Mouse (Mus musculus) Patski (cell line): Measurements from ENCODE around the gene Gna12. TPM values are rescaled to one million over a fixed set of nuclear protein-coding genes. Genes with fewer than 3 reads are reported as not detected.

Experiments
- ATAC-seq: fragments of 100-300 bp; one replicate; pipeline ENCODE4 v1.8.0; 2021
- CTCF ChIA-PET: fragments of 350-600 bp; sonication (Branson Sonifier 250); formaldehyde crosslinking; loops from one replicate; lab custom pipeline; 2022; ENCODE audit warnings: inconsistent platforms; lab: Charles Lee
- POLR2A ChIA-PET: fragments of 350-600 bp; sonication (Branson Sonifier 250); formaldehyde crosslinking; loops from one replicate; lab custom pipeline; 2022; ENCODE audit warnings: antibody characterized with exemption, inconsistent platforms; lab: Charles Lee
- DNase-seq: peaks from one replicate; pipeline ENCODE4 v3.0.0-alpha.2; 2011; ENCODE audit warnings: low read depth, low spot score
- H3K27me3 ChIP-seq: fragments of 371-371 bp; one replicate; pipeline ENCODE4 v1.5.1; 2021
- CTCF ChIP-seq: fragments of 100-300 bp; IDR thresholded peaks from one replicate; pipeline ENCODE4 v1.5.1; 2021
- in situ Hi-C: fragments of 300-500 bp; cut with MboI; formaldehyde crosslinking; loops from 3 replicates; pipeline ENCODE4 v1.11.1; 2018; ENCODE audit warnings: low pct_unique_long_range_greater_than_20kb, mixed read lengths
- polyA plus RNA-seq: library from polyadenylated mRNA; unstranded; gene quantifications from one replicate; pipeline ENCODE4 v1.2.3, GENCODE M21; 2021

The Gna12 gene
- polyA plus RNA-seq, 1 experiment from 2014 or later, result 80.5 TPM

- no peaks in the 10 kb centered on the region for H3K27me3 ChIP-seq
- ChIA-PET CTCF (interaction anchor here (0.7 to 2.4 kb wide), 4 partner anchors 9 to 79 kb away, joined by 3 to 11 read pairs (median 4); no protein-coding TSS in a partner anchor), POLR2A (interaction anchor here (0.7 to 1.7 kb wide), 5 partner anchors 21 to 128 kb away, joined by 3 to 6 read pairs (median 4); partner anchors contain the start of gene Iqce)
- ATAC-seq (no peak), DNase-seq (no peak)
- no peak for TF ChIP-seq CTCF
- in situ Hi-C loops, result loop anchor here (5.0 kb wide), 1 partner anchor 57 kb away; no protein-coding TSS in a partner anchor
These were observed 935 bp downstream of the Gna12 start for GRCm38 (mm10) chr5:140829081-140829910.

DNA sequence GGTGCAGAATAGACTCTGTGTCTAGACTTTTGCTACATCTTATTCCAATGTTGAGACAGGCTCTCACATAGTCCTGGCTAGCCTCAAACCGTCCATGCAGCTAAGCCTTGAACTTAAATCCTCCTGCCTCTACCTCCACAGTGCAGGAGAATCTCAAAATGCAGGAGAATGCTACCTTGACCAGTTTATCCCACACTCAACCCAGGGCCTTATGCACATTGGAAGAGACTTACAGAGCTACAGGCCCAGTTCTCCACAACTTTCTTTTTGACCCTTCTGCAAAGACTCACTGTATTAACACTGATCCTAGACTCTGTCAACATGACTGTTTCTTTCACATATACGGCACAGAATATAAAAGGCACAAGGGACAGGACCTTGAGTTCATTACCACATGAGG is 1.9 kb downstream of the Gna12 start:
- no peak for ATAC-seq

DNA sequence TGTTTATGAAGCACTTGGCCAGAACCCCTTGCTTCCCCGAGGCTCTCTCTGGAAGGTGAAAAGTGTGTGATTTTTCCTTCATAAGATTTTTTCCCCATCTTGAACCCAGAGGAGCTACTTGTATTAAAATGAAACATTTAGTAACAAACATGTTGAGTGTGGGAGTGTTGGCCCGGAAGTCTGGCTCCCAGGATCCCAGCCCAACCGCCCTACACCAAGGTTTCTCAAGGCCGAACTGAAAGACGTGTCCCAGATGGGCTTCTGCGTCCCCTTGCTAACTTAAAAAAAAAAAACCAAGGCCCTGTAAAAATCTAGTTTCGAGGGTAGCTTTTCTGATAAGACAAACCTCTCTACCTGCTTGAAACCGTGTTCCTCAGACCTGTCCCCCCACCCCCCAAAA is 2.3 kb downstream of the Gna12 start:
- CTCF ChIA-PET, result interaction anchor here (1.1 to 2.4 kb wide), 3 partner anchors 8 to 77 kb away, joined by 3 to 11 read pairs (median 3); no protein-coding TSS in a partner anchor
- TF ChIP-seq CTCF, result no peak
- DNase-seq, result no peak
- no peak for ATAC-seq
- H3K27me3 ChIP-seq, result no peaks in the 10 kb centered on the region
- in situ Hi-C loops, result loop anchor here (5.0 kb wide), 1 partner anchor 56 kb away; no protein-coding TSS in a partner anchor
- POLR2A ChIA-PET, result interaction anchor here (0.5 to 1.3 kb wide), 4 partner anchors 26 to 83 kb away, joined by 3 to 5 read pairs (median 3); no protein-coding TSS in a partner anchor

More for the DNA sequence above, 1.9 kb downstream of the Gna12 start:
- ChIA-PET POLR2A (interaction anchor here (0.5 to 1.7 kb wide), 5 partner anchors 20 to 83 kb away, joined by 3 to 6 read pairs (median 5); no protein-coding TSS in a partner anchor), CTCF (interaction anchor here (1.4 to 2.4 kb wide), 2 partner anchors 8 to 78 kb away, joined by 3 to 11 read pairs; no protein-coding TSS in a partner anchor)
- in situ Hi-C loops, result loop anchor here (5.0 kb wide), 1 partner anchor 56 kb away; no protein-coding TSS in a partner anchor
- no peak for TF ChIP-seq CTCF
- DNase-seq, result no peak
- H3K27me3 ChIP-seq, result no peaks in the 10 kb centered on the region

DNA sequence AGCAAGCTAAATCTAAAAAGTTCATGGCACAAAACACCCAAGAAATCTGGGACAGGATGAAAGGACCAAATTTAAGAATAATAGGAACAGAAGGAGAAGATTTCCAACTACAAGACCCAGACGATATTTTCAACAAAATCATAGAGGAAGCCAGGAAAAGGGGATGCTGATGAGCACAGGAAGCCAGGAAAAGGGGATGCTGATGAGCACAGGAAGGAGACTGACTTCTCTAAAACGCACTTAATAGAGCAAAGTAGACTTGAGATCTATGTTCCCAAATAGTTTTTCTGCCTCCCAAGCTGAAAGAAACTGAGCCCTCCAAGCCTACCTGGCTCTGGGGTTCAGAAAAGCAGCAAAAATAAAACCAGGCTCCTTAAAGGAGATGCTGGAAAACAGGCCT is 2.8 kb downstream of the Gna12 start:
- no peak for TF ChIP-seq CTCF
- no peak for ATAC-seq
- ChIA-PET POLR2A (interaction anchor here (0.7 to 1.3 kb wide), 3 partner anchors 25 to 82 kb away, joined by 3 to 5 read pairs (median 3); no protein-coding TSS in a partner anchor), CTCF (interaction anchor here (1.1 to 2.4 kb wide), 3 partner anchors 9 to 77 kb away, joined by 3 to 11 read pairs (median 4); no protein-coding TSS in a partner anchor)
- H3K27me3 ChIP-seq, result no peaks in the 10 kb centered on the region
- DNase-seq, result no peak
- in situ Hi-C loops, result loop anchor here (5.0 kb wide), 1 partner anchor 55 kb away; no protein-coding TSS in a partner anchor

GRCm38 (mm10) chr5:140826796-140827195 is 3.4 kb downstream of the Gna12 start:
- CTCF ChIA-PET, result interaction anchor here (1.1 to 2.4 kb wide), 3 partner anchors 8 to 76 kb away, joined by 3 to 11 read pairs (median 4); no protein-coding TSS in a partner anchor
- TF ChIP-seq CTCF, result no peak
- in situ Hi-C loops, result loop anchor here (5.0 kb wide), 1 partner anchor 54 kb away; no protein-coding TSS in a partner anchor

DNA sequence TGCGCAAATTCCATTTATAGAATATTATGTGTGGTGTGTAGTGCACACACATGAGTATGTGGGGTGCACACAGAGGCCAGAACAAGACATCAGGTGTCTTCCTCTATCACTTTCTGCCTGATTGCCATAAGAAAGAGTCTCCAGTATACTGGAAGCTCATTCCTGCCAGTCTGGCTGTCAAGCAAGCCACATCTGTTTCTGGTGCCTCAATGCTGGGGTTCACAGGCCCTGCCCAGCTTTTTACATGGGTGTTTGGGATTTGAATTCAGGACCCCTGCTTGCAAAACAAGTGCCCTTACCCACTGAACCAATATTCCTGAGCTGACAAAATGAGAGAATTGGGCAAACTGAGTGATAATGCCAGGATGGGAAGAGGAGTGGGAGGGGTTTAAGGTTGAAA is 4.1 kb downstream of the Gna12 start:
- CTCF ChIA-PET, result interaction anchor here (1.4 kb wide), 1 partner anchor 35 kb away, joined by 4 read pairs; no protein-coding TSS in a partner anchor
- no peak for ATAC-seq
- H3K27me3 ChIP-seq, result no peaks in the 10 kb centered on the region
- in situ Hi-C loops, result loop anchor here (5.0 kb wide), 1 partner anchor 54 kb away; no protein-coding TSS in a partner anchor
- TF ChIP-seq CTCF, result no peak
- POLR2A ChIA-PET, result no interaction called here
- DNase-seq, result no peak

More at GRCm38 (mm10) chr5:140826796-140827195, 3.4 kb downstream of the Gna12 start:
- DNase-seq, result no peak
- ATAC-seq, result no peak
- POLR2A ChIA-PET, result interaction anchor here (1.2 kb wide), 1 partner anchor 25 kb away, joined by 3 read pairs; no protein-coding TSS in a partner anchor
- no peaks in the 10 kb centered on the region for H3K27me3 ChIP-seq

DNA sequence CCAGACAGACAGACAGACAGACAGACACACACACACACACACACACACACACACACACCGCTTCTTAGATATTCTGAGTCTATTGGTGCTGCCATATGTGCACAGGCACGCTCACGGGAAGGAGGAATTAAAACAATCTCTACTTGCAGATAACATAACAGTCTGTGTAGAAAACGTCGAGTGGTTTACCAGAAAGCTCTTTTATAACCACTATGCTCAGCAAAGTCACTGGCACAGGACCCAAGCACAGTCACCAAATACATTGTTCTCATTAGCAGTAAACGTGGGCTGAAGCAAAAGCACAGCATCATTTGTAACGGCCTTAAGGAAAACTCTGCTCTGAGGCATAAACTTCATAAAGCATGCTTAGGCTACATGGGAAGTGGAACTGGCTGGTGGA is 6.1 kb downstream of the Gna12 start:
- POLR2A ChIA-PET, result no interaction called here
- CTCF ChIA-PET, result interaction anchor here (1.3 to 1.8 kb wide), 3 partner anchors 26 to 89 kb away, joined by 3 to 4 read pairs (median 3); no protein-coding TSS in a partner anchor
- H3K27me3 ChIP-seq, result no peaks in the 10 kb centered on the region

DNA sequence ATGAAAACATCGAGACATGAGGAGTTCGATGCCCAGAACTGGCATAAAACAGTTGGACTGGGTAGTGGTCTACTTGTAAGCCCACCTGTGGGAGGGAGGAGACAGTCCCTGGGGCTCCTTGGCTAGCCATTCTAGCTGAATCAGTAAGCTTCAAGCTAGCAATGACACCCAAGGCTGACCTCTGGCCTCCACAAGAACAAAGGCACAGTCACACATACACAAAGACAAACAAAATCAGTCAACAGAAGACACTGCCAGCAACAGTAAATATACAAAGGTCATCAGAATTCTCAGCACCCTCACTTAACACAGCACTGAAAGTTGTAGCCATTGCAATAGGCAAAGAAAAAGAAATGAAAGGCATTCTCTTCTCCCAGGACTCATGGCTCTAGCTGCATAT is 6.8 kb downstream of the Gna12 start:
- H3K27me3 ChIP-seq, result no peaks in the 10 kb centered on the region
- TF ChIP-seq CTCF, result no peak
- no peak for ATAC-seq
- DNase-seq, result no peak
- POLR2A ChIA-PET, result no interaction called here
- CTCF ChIA-PET, result interaction anchor here (1.3 to 1.4 kb wide), 2 partner anchors 71 to 73 kb away, joined by 3 read pairs; no protein-coding TSS in a partner anchor
- in situ Hi-C loops, result no loop called here

More for the DNA sequence above, 6.1 kb downstream of the Gna12 start:
- in situ Hi-C loops, result no loop called here
- DNase-seq (no peak), ATAC-seq (no peak)
- no peak for TF ChIP-seq CTCF

GRCm38 (mm10) chr5:140821951-140822350 is 8.3 kb downstream of the Gna12 start:
- H3K27me3 ChIP-seq, result no peaks in the 10 kb centered on the region
- DNase-seq, result no peak
- CTCF ChIA-PET, result interaction anchor here (1.4 to 1.7 kb wide), 2 partner anchors 10 to 71 kb away, joined by 3 to 7 read pairs; no protein-coding TSS in a partner anchor
- TF ChIP-seq CTCF, result no peak
- POLR2A ChIA-PET, result no interaction called here
- no peak for ATAC-seq
- in situ Hi-C loops, result no loop called here

DNA sequence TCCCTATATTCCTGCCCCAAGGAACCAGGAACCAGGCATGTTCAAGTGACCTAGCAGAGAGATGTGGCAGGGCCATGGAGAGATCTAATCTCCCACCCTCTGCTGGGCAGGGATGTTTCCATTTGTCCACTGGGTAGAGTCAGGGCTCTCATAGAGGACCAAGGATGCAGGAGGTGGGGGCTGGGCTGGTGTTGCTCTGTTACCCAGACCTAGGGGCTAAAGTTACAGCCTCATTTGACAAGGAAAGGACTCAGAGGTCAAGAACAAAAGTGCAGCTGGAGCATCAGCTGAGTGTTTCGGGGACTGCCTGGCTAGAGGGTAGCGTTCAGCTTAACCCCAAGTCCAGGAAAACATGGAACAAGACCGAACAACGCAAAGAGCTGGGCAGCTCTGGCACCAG is 9.7 kb downstream of the Gna12 start:
- in situ Hi-C loops, result no loop called here
- no peak for TF ChIP-seq CTCF
- CTCF ChIA-PET, result interaction anchor here (0.9 to 1.2 kb wide), 4 partner anchors 8 to 85 kb away, joined by 3 to 5 read pairs (median 3); no protein-coding TSS in a partner anchor
- POLR2A ChIA-PET, result interaction anchor here (0.7 kb wide), 1 partner anchor 10 kb away, joined by 3 read pairs; no protein-coding TSS in a partner anchor
- no peaks in the 10 kb centered on the region for H3K27me3 ChIP-seq
- ATAC-seq, result no peak
- no peak for DNase-seq
